Mouse (Mus musculus) liver, adult 10 weeks (tissue): ENCODE results near the gene Vezt. TPM values are rescaled to one million over a fixed set of nuclear protein-coding genes. Genes with fewer than 3 reads are reported as not detected.

Source experiments
- polyA plus RNA-seq: library from polyadenylated mRNA; stranded (reverse); fragments of 350-450 nt; fragmentation: Illumina TruSeq; extraction: RNeasy Lipid Tissue Mini Kit (QIAGEN cat#74804); gene quantifications from one replicate; pipeline ENCODE4 v1.2.3, GENCODE M21; 2014; ENCODE audit warnings: low read depth, low replicate concordance

Gene Vezt
- 5.7 TPM for polyA plus RNA-seq

GRCm38 (mm10) chr10:94035658-94036374 is at the start of gene Vezt, which contains the start of gene Fgd6:
Vezt (minus strand) TSS chr10:94035817.
Fgd6 (plus strand) TSS chr10:94036001.

GRCm38 (mm10) chr10:93897043-93897646 is 138.5 kb downstream of the Vezt start, which contains the start of gene Metap2:
Metap2 (minus strand) TSS chr10:93897093.

Other genes starting within 250 kb of the Vezt start
- gene Usp44, start 204.3 kb downstream of the Vezt start, polyA plus RNA-seq, result not detected
- 143 TPM for gene Metap2, start 138.7 kb downstream of the Vezt start, polyA plus RNA-seq
- 13.4 TPM for gene Fgd6, start 184 bp upstream of the Vezt start, polyA plus RNA-seq
- 15.0 TPM for gene Nr2c1, start 112.2 kb upstream of the Vezt start, polyA plus RNA-seq
- 78.2 TPM for gene Ndufa12, start 162.9 kb upstream of the Vezt start, polyA plus RNA-seq